Mouse (Mus musculus): ENCODE data around the gene Gm128.

DNA sequence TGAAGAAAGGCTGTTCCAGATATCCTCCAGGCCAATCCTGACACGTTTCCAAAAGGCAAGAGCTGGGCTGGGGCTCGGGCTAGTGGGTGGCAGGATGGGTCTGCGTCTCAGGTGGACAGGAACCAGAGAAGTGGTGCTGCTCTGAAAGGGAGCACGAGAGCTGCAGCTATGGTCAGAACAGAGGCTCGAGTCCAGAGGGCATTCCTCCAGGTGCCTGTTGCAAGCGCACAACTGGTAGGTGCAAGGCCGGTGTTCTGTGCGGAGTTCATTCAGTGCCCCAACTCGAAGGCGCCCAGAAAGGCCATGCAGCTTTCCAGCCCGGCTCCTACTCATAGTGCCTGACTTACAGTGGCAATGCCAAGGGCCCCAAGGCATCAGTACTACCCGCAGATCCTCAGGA lies 1.4 kb downstream of the Gm128 start:
- TF ChIP-seq GATA1 (IDR thresholded peaks at IDR 0.05; ENCODE audit: borderline replicate concordance, low read length) (no peak), FLI1 (IDR thresholded peaks at IDR 0.05; ENCODE audit: low read length) (no peak)
